Mouse (Mus musculus) ES-Bruce4 (cell line): ENCODE data around the gene Slc41a3.
"Not testable (repeated sequence)": the region's sequence is repeated elsewhere in the genome, so short reads cannot be mapped to it uniquely, and the experiment has no call there.

Source experiments
- CTCF ChIP-seq: IDR thresholded peaks from one replicate; pipeline ENCODE4 v1.8.1; 2011; ENCODE audit warnings: low read depth, low read length
- EP300 ChIP-seq: IDR thresholded peaks from 2 replicates; pipeline ENCODE4 v1.6.1; 2011; ENCODE audit warnings: low read depth, low read length; ENCODE audit not compliant: insufficient read depth
- POLR2A ChIP-seq: IDR thresholded peaks from one replicate; pipeline ENCODE4 v1.8.1; 2011; ENCODE audit warnings: low read length; ENCODE audit not compliant: insufficient read depth

- not testable (repeated sequence) for TF ChIP-seq CTCF, POLR2A, EP300
These were observed 51.9 kb downstream of the Slc41a3 start for GRCm38 (mm10) chr6:90656344-90656850.
